Mouse (Mus musculus): Measurements from ENCODE around the gene Olfr744. TPM values are rescaled to one million over a fixed set of nuclear protein-coding genes. Genes with fewer than 3 reads are reported as not detected.
"Not testable (repeated sequence)": the region's sequence is repeated elsewhere in the genome, so short reads cannot be mapped to it uniquely, and the experiment has no call there.

Olfr744 gene
- not detected for total RNA-seq (2021)
- long read RNA-seq, result 0 reads

- no peak for DNase-seq (ENCODE audit: low spot score in 2 of 2)
Observed at GRCm38 (mm10) chr14:50614579-50614978, at the start of gene Olfr744. TSS of gene Olfr744 (plus strand) at chr14:50614879.

- not testable (repeated sequence) for DNase-seq (ENCODE audit: low spot score in 2 of 2)
Observed at GRCm38 (mm10) chr14:50573056-50573455, 41.6 kb upstream of the Olfr744 start.

- DNase-seq (ENCODE audit: low spot score in 2 of 2), result no peak
Observed at GRCm38 (mm10) chr14:50639088-50639487, 24.4 kb downstream of the Olfr744 start, which contains the start of gene Olfr745. TSS of gene Olfr745 (plus strand) at chr14:50639388.

GRCm38 (mm10) chr14:50646783-50647182 is 32.1 kb downstream of the Olfr744 start, which contains the start of gene Olfr746:
TSS of gene Olfr746 (plus strand) at chr14:50647083.
- no peak for DNase-seq (ENCODE audit: low spot score in 2 of 2)

Other genes starting within 250 kb of the Olfr744 start
- gene Olfr736, start 233.7 kb upstream of the Olfr744 start, total RNA-seq (2021), result not detected
- not detected for gene Olfr738, start 207.3 kb upstream of the Olfr744 start, total RNA-seq (2021)
- gene Olfr739, start 196.3 kb upstream of the Olfr744 start, total RNA-seq (2021), result not detected
- not detected for gene Olfr740, start 169.3 kb upstream of the Olfr744 start, total RNA-seq (2021)
- gene Olfr741, start 142.1 kb upstream of the Olfr744 start, total RNA-seq (2021), result not detected
- not detected for gene Olfr742, start 111.3 kb upstream of the Olfr744 start, total RNA-seq (2021)
- not detected for gene Olfr743, start 93.0 kb upstream of the Olfr744 start, total RNA-seq (2021)
- gene Olfr745, start 24.5 kb downstream of the Olfr744 start, total RNA-seq (2021), result not detected
- not detected for gene Olfr746, start 32.2 kb downstream of the Olfr744 start, total RNA-seq (2021)
- gene Olfr747, start 78.3 kb downstream of the Olfr744 start, total RNA-seq (2021), result not detected
- not detected for gene Olfr748, start 92.5 kb downstream of the Olfr744 start, total RNA-seq (2021)
- not detected for gene Olfr749, start 130.2 kb downstream of the Olfr744 start, total RNA-seq (2021)
- 10 to 100 TPM; 77.0 to 83.5 TPM for gene Ttc5, start 170.6 kb downstream of the Olfr744 start, total RNA-seq (2021)
- gene Ccnb1ip1, start 192.9 kb downstream of the Olfr744 start, total RNA-seq (2021), result not detected
- gene Parp2, start 193.0 kb downstream of the Olfr744 start, total RNA-seq (2021), result 10 to 100 TPM; 23.7 to 41.6 TPM